Mouse (Mus musculus) macrophage (primary cell): ENCODE data around the gene Tmbim4. TPM values are rescaled to one million over a fixed set of nuclear protein-coding genes. Genes with fewer than 3 reads are reported as not detected.
"Not testable (repeated sequence)": the region's sequence is repeated elsewhere in the genome, so short reads cannot be mapped to it uniquely, and the experiment has no call there.

Experiments used
- H3K27ac ChIP-seq: fragments of 350-480 bp; formaldehyde crosslinking; 2 replicates; pipeline ENCODE4 v1.9.0; 2021
- H3K36me3 ChIP-seq: fragments of 350-480 bp; formaldehyde crosslinking; 2 replicates; pipeline ENCODE4 v1.9.0; 2021; ENCODE audit errors: inconsistent target
- H3K4me3 ChIP-seq: fragments of 350-480 bp; formaldehyde crosslinking; 2 replicates; pipeline ENCODE4 v1.9.0; 2021; ENCODE audit errors: inconsistent target
- H3K79me2 ChIP-seq: fragments of 350-480 bp; formaldehyde crosslinking; 2 replicates; pipeline ENCODE4 v1.9.0; 2021; ENCODE audit errors: inconsistent target
- WGBS: methylation state at CpG from one replicate; pipeline ENCODE4 v1.1.7; 2026; ENCODE audit warnings: inconsistent platforms; ENCODE audit not compliant: missing documents; 5-methylcytosine and 5-hydroxymethylcytosine counted together
- polyA plus RNA-seq: library from polyadenylated mRNA; stranded (reverse); fragments of 250-400 nt; gene quantifications from 3 replicates; pipeline ENCODE4 v1.2.4, GENCODE M21; 2018; ENCODE audit warnings: inconsistent platforms

The Tmbim4 gene
- polyA plus RNA-seq, 1 experiment from 2014 or later, result 63.2 TPM

DNA sequence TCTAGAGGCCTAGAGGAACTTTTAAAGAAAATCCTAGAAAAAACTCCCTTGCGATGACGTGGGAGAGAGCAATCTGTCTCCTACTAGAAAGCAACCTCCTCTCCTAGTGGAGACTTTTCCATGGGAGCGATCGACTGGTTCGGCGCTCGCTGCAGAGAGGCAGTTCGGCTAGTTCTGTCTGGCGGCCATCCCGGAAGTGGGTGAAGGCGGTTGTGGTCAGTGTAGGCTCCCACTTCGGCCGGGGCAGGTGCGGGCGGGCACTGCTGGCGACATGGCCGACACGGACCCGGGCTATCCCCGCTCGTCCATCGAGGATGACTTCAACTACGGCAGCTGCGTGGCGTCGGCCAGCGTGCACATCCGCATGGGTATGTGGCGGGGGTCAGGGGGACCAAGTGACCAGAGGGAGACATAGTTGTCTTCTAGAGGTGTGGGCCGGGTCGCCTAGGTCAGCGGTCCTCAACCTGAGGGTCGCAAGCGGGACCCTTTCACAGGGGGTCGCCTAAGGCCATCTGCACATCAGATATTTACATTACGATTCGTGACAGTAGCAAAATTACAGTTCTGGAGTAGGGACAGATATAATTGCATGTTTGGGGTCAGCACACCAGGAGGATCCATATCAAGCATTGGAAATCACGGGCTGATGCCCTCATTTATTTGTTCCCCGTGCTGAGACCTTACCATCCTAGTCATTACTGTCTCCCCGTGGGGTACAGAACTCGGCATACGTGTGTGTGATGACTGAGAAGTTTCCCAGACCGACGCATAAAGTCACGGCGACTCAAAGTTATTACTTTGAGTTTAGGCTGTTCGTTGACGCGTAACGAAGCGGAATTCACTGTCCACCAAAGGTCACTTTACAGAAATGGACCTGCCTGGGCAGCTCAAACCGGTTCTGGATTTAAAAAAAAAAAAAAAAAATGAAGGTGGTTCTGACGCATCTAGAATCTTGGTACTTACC lies 7.5 kb downstream of the Tmbim4 start:
- H3K27ac ChIP-seq, result peak overlapping the region; percentile 57
- no peaks in the 10 kb centered on the region for H3K36me3 ChIP-seq
- WGBS, result under 1% methylated on average over 52 of the region's 53 CpGs
- peak overlapping the region; percentile 96 for H3K4me3 ChIP-seq
- H3K79me2 ChIP-seq, result peaks cover 53% of the 10 kb centered on the region

DNA sequence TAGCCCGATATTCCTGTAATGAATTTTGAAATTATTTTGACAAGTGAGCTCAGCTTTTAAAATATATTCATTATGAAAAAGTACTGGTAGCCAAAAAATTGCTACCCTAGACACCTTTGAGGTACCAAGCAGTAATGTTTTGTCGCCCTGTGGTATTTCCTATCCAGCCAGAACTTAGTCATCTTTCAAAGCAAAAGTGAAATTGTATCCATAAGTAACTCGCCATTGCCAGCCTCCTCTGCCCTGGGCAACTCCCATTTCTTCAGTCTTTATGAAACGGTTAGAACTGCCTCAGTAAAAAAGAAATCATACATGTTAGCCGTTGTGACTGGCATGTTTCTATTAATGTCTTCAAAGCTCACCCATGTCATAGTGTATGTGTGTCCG lies 8.1 kb downstream of the Tmbim4 start:
- Histone ChIP-seq H3K79me2 (peaks cover 60% of the 10 kb centered on the region), H3K27ac (peak overlapping the region; percentile 57), H3K4me3 (peak overlapping the region; percentile 96), H3K36me3 (no peaks in the 10 kb centered on the region)
- 4% methylated on average over 5 of the region's 6 CpGs for WGBS

DNA sequence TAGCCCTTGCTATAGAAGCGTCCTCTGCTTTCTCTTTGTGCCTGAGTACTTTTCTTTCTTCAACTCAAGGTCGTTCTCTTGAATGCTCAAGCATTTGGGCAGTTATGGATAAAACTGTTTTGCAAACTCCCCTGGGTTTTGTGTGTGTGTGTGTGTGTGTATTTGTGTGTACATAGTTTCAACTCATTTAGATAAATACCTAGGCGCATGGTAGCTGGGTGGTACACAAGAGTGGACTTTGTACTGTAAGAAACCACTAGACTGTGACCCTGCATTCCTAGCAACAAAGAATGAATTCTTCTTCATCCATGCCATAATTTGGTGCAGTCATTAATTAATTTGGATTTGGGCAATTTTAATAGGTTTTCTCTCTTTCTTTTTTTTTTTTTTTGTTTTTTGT lies 8.7 kb downstream of the Tmbim4 start:
- H3K79me2 ChIP-seq, result peaks cover 65% of the 10 kb centered on the region
- H3K4me3 ChIP-seq, result peak overlapping the region; percentile 96
- 60% methylated on average over 3 of the region's 3 CpGs for WGBS
- H3K27ac ChIP-seq, result peak overlapping the region; percentile 57
- H3K36me3 ChIP-seq, result no peaks in the 10 kb centered on the region

DNA sequence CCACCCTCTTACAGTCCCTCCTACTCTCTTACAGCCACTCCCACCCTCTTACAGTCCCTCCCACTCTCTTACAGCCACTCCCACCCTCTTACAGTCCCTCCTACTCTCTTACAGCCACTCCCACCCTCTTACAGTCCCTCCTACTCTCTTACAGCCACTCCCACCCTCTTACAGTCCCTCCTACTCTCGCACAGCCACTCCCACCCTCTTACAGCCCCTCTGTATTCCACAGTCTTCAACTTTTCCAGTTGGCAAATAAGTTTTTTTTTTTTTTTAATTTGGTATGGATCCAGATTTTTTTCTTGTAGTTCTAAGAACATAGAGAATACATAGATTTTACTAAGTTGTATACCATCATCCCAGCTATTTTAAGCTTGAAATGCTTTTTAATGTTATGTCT lies 15.7 kb downstream of the Tmbim4 start:
- 100% methylated on average over 1 of the region's 1 CpGs for WGBS
- not testable (repeated sequence) for H3K27ac ChIP-seq, H3K4me3 ChIP-seq
- Histone ChIP-seq H3K79me2 (peaks cover 32% of the 10 kb centered on the region), H3K36me3 (peaks cover 27% of the 10 kb centered on the region; the same call in 1 of the 2 replicates)

DNA sequence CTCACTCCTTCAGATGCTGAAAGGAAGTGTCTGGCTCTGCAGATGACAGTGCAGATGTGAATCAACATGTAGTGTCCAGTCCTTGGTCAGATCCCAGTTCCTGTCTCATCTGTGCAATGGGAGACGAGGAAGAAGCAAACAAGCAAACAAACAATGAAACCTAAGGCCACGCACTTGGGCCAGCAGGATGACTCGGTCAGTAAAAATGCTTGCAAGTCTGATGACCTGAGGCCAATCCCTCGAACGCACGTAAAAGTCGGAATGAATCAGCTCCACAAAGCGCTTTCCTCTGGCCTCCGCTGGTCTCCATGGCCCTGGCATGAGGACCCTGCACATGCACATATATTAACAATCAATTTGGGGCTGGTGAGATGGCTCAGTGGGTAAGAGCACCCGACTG lies 17.6 kb downstream of the Tmbim4 start:
- WGBS, result 97% methylated on average over 10 of the region's 10 CpGs
- H3K79me2 ChIP-seq, result peaks cover 13% of the 10 kb centered on the region
- H3K27ac ChIP-seq, result no peak overlapping the region
- H3K4me3 ChIP-seq, result no peak overlapping the region
- H3K36me3 ChIP-seq, result peaks cover 33% of the 10 kb centered on the region; the same call in 1 of the 2 replicates

DNA sequence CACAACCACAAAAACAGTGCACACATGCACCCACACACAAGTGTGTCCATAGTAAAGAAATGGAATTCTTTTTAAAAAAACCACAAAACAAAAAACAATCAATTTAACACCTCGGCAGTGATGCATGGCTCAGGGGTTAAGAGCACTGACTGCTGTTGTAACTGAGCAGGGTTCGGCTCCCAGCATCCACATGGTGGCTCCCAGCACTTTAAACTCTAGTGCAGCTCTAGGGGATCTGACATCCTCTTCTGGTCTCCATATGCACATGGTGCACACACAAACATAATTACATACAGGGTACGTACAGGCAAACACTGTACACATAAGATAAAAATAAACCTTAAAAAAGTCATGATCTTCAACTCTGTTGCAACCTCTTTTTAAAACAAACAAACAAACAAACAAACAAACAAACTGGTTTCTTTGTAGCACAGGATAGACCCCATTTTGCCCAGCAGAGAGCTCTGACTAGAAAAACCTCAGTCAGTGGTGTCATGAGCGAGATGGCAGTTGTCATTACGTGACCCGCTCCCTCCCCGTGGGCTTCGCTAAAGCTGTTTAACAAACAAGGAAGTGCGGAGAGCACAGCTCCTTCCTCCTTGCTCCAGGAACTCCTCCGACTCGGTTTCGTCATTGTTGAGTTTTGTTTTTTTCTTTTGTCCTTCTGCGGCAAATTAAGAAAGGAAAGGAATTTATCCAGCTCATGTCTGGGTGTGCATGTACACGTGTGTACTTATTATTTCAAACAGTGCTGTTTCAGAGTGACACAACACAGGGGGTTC lies 18.4 kb downstream of the Tmbim4 start:
- peak overlapping the region; percentile 38 for H3K27ac ChIP-seq
- peaks cover 38% of the 10 kb centered on the region; the same call in 1 of the 2 replicates for H3K36me3 ChIP-seq
- H3K79me2 ChIP-seq, result peaks cover 5% of the 10 kb centered on the region; the same call in 1 of the 2 replicates
- no peak overlapping the region for H3K4me3 ChIP-seq
- 15% methylated on average over 14 of the region's 14 CpGs for WGBS

DNA sequence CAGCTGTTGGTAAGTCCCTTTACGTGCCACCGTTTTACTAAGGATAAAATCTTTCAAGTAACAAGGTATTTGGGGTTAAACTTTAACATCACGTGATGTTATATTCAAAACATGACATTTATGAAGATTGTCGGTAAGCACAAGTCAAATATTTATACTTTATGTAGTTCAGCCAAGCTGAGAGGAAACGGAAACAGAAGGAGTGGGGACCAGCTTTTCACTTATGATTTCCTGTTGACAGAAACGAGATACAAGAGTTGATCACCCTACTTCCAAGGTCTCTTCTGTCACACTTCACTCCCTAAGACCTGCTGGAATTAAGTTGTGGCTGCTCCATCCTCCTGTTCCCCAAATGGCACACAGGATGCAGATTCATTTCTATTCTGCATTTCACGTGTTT lies 19.4 kb downstream of the Tmbim4 start:
- no peak overlapping the region for H3K27ac ChIP-seq
- no peaks in the 10 kb centered on the region for H3K79me2 ChIP-seq
- H3K36me3 ChIP-seq, result peaks cover 32% of the 10 kb centered on the region; the same call in 1 of the 2 replicates
- no peak overlapping the region for H3K4me3 ChIP-seq
- WGBS, result 64% methylated on average over 7 of the region's 7 CpGs

DNA sequence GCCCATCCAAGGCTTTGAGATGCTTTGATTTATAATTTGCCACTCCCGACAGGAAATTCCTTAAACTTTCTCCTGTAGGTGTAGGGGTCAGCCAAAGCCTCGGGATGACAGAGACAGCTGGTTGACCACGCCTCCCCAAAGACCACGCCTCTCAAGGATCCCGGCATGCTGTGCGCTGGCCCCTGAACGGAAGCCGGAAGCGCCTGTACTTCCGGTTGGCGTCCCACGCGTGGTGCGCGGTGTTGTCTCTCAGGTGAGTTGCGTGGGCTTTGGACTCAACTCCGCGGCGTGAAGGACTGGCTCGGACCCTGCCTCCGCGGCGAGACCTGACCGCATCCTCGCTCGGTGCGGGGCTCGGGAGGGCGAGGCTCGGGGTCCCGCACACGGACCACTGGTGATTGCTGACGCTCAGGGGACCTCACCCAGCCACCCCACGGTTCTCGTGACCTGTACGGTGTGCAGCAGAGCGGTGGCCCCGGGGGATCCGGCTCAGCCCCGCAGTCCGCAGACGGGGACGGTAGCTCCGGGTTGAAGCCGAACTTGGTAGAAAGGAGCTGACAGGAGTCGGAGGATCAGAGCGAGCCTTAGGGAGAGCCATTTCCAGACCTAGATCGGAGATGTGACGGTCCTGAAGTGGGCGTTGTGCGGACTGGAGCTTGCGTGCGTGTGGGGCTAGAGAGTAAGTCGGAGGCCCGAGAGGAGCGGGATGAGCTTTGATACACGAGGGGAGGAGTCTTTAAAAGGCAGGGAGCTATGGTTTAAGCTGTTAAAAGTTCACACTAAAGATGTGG lies 25.7 kb downstream of the Tmbim4 start, which contains the start of gene Llph:
Llph (plus strand) TSS at position 200 of the 791 bp plus-strand sequence.
- H3K79me2 ChIP-seq, result peaks cover 36% of the 10 kb centered on the region
- peak within 1 kb of the TSS; percentile 98 for H3K4me3 ChIP-seq
- WGBS, result under 1% methylated on average over 51 of the region's 57 CpGs
- peak within 1 kb of the TSS; percentile 54 for H3K27ac ChIP-seq
- peaks cover 23% of the 10 kb centered on the region; the same call in 1 of the 2 replicates for H3K36me3 ChIP-seq

DNA sequence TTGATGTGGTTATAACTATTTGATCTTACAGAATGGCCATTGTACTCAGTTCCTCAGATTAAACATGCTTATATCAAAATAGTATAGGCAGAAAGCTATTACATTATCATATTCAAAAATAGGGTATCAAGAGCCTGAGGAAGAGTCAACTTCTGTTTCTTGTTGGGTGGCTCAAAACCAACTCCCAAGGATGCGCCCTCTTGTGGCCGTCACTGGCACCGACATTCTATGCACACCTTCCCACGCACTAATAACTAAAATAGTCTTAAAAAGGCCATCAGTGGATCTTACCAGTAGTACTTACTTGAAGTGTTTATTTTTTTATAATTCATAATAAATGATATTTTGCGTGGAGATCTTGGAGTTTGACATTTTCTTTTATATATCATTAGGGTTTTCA lies 30.3 kb downstream of the Tmbim4 start:
- Histone ChIP-seq H3K79me2 (peaks cover 36% of the 10 kb centered on the region), H3K4me3 (no peak overlapping the region), H3K27ac (no peak overlapping the region), H3K36me3 (peaks cover 12% of the 10 kb centered on the region; the same call in 1 of the 2 replicates)
- 21% methylated on average over 5 of the region's 5 CpGs for WGBS

DNA sequence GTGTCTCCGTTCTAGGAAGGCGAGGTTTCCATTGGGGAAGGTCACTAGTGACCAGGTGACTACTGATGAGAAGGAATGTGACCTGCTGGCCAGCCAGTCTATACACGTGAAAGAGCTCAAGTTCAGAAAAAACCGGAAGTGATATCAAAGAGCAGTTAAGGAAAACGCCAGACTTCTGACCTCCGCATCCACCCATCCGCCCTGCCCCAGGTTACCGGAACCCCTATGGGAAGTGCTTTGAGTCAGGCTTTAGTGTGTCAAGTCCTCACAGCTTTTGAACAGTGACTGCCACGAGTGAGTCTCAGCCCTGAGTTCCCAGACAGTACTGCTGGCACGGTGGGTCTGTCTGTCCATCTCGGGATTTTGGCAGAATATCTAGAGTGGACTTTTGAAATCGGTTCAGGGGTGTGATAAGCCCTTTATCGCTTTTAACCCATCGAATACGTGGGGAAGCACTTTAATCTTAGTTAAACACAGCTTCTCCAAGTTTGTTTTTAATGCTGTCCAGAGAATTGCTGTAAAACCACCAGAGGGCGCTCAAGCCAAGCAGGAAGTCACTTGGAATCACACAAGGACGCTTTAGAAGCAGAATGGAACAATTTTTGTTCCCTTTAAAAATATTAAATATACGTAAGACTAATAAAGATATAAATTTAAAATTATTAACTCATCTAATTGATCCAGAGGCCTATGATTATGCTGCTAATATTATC lies 32.4 kb downstream of the Tmbim4 start:
- H3K4me3 ChIP-seq, result no peak overlapping the region
- peaks cover 16% of the 10 kb centered on the region for H3K79me2 ChIP-seq
- 33% methylated on average over 18 of the region's 18 CpGs for WGBS
- H3K27ac ChIP-seq, result no peak overlapping the region
- H3K36me3 ChIP-seq, result peaks cover 12% of the 10 kb centered on the region; the same call in 1 of the 2 replicates

DNA sequence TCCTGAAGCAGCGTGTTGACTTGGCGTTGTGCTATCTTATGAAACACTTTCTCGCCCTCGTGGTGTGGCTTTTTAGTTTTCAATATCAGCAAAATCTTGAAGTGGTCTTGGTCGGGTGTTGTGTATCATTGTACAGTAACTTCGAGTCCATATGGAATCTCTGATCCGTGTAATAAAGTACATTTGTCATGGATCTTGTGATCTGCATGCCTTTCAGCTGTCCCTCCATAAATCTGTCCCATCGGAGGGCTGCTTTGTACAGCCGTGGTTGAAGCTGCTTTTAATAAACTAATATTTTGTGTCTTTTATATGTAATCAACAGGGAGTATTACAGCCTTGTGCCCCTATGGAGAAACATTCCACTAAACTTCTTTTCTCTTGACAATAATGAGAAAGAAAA lies 35.5 kb downstream of the Tmbim4 start:
- H3K79me2 ChIP-seq, result no peaks in the 10 kb centered on the region
- H3K4me3 ChIP-seq, result no peak overlapping the region
- H3K36me3 ChIP-seq, result no peaks in the 10 kb centered on the region
- over 99% methylated on average over 7 of the region's 9 CpGs for WGBS
- H3K27ac ChIP-seq, result no peak overlapping the region

DNA sequence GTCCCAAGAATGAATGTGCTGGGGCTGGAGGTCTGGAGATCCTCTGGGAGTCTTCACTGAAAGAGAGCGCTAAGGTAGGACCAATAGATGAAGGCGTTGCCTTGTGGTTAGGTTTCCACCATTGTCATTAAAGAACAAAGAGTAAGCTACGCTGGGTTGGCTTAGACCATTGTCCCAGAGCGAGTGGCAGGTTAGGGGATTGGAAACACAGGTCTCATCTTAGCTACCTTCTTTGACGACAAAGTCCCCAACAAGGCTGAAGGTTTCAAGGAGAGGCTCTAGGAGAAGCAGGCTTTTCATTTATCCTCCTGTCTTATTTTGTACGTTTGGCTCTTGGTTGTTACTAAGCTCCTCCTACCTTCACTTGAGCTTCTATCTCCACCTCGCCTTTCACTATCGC lies 36.9 kb downstream of the Tmbim4 start:
- no peaks in the 10 kb centered on the region for H3K36me3 ChIP-seq
- WGBS, result 91% methylated on average over 7 of the region's 8 CpGs
- no peak overlapping the region for H3K4me3 ChIP-seq

DNA sequence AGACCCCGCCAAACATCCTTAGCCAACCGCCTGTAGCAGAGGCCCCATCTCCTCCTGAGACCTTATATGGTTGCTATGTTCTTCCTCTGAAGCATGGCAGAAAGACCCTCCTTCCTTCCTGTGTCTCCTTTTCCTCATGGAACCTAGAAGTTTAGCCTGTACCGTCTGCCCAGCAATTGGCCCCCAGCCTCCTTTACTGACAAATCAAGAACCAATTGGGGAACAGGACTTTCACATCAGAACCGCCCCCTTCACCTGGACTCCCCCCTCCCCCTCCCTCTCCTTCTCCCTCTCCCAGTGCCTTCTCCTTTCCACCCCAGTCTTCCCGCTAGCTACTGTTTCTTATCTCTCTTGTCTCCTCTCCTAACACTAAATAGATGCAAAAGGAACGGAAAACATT lies 38.1 kb downstream of the Tmbim4 start:
- H3K79me2 ChIP-seq, result no peaks in the 10 kb centered on the region
- no peak overlapping the region for H3K27ac ChIP-seq
- 86% methylated on average over 6 of the region's 6 CpGs for WGBS
- no peaks in the 10 kb centered on the region for H3K36me3 ChIP-seq
- H3K4me3 ChIP-seq, result no peak overlapping the region

More for the DNA sequence above, 36.9 kb downstream of the Tmbim4 start:
- Histone ChIP-seq H3K79me2 (no peaks in the 10 kb centered on the region), H3K27ac (no peak overlapping the region)
